Mouse (Mus musculus): ENCODE measurements around the gene Shisal2a.

- TF ChIP-seq CTCF (IDR thresholded peaks at IDR 0.05; ENCODE audit: insufficient read depth, low read depth, low read length), result no peak
- no peak for TF ChIP-seq POLR2A (IDR thresholded peaks at IDR 0.05; ENCODE audit: insufficient read depth, low read depth, low read length)
Observed at GRCm38 (mm10) chr4:108358498-108358897, 24.7 kb downstream of the Shisal2a start.
